Mouse (Mus musculus) brain, embryonic 14.5 days (tissue): ENCODE data around the gene Siva1.

Experiments
- CTCF ChIP-seq: fragments of 200-500 bp; IDR thresholded peaks from 2 replicates; pipeline ENCODE4 v1.5.1; 2012; ENCODE audit warnings: inconsistent platforms, mild to moderate bottlenecking, moderate library complexity, borderline replicate concordance; ENCODE audit not compliant: insufficient read depth, insufficient read length; ENCODE audit errors: extremely low read depth
- POLR2A ChIP-seq: fragments of 200-500 bp; IDR thresholded peaks from 2 replicates; pipeline ENCODE4 v1.6.1; 2012; ENCODE audit warnings: mild to moderate bottlenecking, inconsistent platforms, borderline replicate concordance; ENCODE audit not compliant: poor library complexity, insufficient read depth, insufficient read length, severe bottlenecking; ENCODE audit errors: extremely low read depth

- TF ChIP-seq POLR2A (no peak), CTCF (no peak)
These were observed 3.6 kb downstream of the Siva1 start for GRCm38 (mm10) chr12:112648081-112648480.
